Mouse (Mus musculus) CD4-positive, CD25-positive, alpha-beta regulatory T cell (primary cell): ENCODE results near the gene Ccer1. TPM values are rescaled to one million over a fixed set of nuclear protein-coding genes. Genes with fewer than 3 reads are reported as not detected.

Experiments used
- polyA plus RNA-seq: library from polyadenylated mRNA; unstranded; fragments of 100-300 nt; shearing (Covaris generic); gene quantifications from one replicate; pipeline ENCODE4 v1.2.1, GENCODE M21; 2017

Ccer1 gene
- 0.10 TPM for polyA plus RNA-seq

GRCm38 (mm10) chr10:97692913-97693312 is at the start of gene Ccer1:
Gene Ccer1, plus strand, starts transcription at chr10:97693059.

GRCm38 (mm10) chr10:97643768-97644167 is 49.1 kb upstream of the Ccer1 start, which contains the start of gene Epyc:
Gene Epyc, plus strand, starts transcription at chr10:97644068.

GRCm38 (mm10) chr10:97726655-97727054 is 33.8 kb downstream of the Ccer1 start, which contains the start of gene C030005K15Rik:
Gene C030005K15Rik, minus strand, starts transcription at chr10:97726755.

Other genes starting within 250 kb of the Ccer1 start
- gene Dcn, start 213.4 kb upstream of the Ccer1 start, polyA plus RNA-seq, result not detected
- not detected for gene Lum, start 127.9 kb upstream of the Ccer1 start, polyA plus RNA-seq
- not detected for gene Kera, start 86.2 kb upstream of the Ccer1 start, polyA plus RNA-seq
- gene Epyc, start 49.0 kb upstream of the Ccer1 start, polyA plus RNA-seq, result not detected
- gene C030005K15Rik, start 33.7 kb downstream of the Ccer1 start, polyA plus RNA-seq, result not detected